In the genomic region with DNA sequence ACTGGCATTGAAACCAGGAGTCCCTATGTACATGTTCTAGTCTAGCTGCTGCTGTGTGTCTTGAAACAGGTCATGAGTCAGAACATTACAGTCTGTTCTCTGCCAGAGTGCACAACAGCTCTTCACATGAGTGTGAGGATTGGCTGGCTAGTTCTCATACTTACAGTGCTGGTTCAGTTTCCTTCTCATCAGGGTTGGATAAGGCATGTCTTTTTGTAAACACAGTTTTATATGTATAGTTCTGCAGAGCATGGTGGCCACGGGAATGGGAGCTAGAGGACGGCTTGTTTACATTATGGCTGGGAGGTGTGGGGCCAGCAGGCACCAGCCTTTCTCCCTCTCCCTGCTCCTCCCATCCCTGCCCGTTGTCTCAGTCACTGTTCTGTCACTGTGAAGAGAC, we compare ENCODE assay signal across 26 mouse cellular contexts. TPM values are rescaled to one million over a fixed set of nuclear protein-coding genes. Genes with fewer than 3 reads are reported as not detected.
DNase-seq lines count a peak whose midpoint lies in the region; ATAC-seq and TF ChIP-seq lines count a peak whose summit lies in the region.
"Had no signal": no experiment of that assay in that cellular context is flagged by ENCODE, and none has a peak within 500 bp of the region (broad histone marks: within the 10 kb centered on the region; RNA-seq: fewer than 3 reads in every experiment).

No protein-coding gene starts in this region.

- H3K27me3 ChIP-seq in liver, embryonic 15.5 days, result no peaks in the 10 kb centered on the region
- H3K27me3 ChIP-seq in CH12.LX (replicated peaks), result no peaks in the 10 kb centered on the region
- H3K27me3 ChIP-seq in intestine, embryonic 14.5 days (replicated peaks; ENCODE audit: control insufficient read depth, insufficient read depth, low read length), result no peaks in the 10 kb centered on the region
- H3K27me3 ChIP-seq: embryonic facial prominence, embryonic 15.5 days; heart, embryonic 12.5 days; midbrain, embryonic 15.5 days; neural tube, embryonic 12.5 days had no signal

- no peak for TF ChIP-seq RAD21 in CH12.LX (IDR thresholded peaks at IDR 0.05; ENCODE audit: low read depth, low read length)

- no peak for ATAC-seq in liver, embryonic 15.5 days (ENCODE audit: insufficient read depth)
- no peak for ATAC-seq in intestine, embryonic 14.5 days (replicated peaks; ENCODE audit: low FRiP score, low TSS enrichment, low read depth)
- ATAC-seq: forebrain, embryonic 14.5 days; hindbrain, postnatal 0 days; midbrain, embryonic 15.5 days had no signal

- H3K9me3 ChIP-seq in liver, embryonic 15.5 days (replicated peaks), result no peaks in the 10 kb centered on the region
- H3K9me3 ChIP-seq in CH12.LX (replicated peaks; ENCODE audit: low read length), result no peaks in the 10 kb centered on the region
- no peaks in the 10 kb centered on the region for H3K9me3 ChIP-seq in intestine, embryonic 14.5 days (ENCODE audit: control insufficient read depth, low read length)
- H3K9me3 ChIP-seq: embryonic facial prominence, embryonic 15.5 days; G1E; heart, embryonic 12.5 days; hindbrain, embryonic 10.5 days; limb, embryonic 10.5 days; midbrain, embryonic 15.5 days; neural tube, embryonic 12.5 days had no signal

- 0 out of 2 replicates have a peak overlapping the region, but pooled peaks have one; percentile 6 for H3K9ac ChIP-seq in liver, embryonic 15.5 days
- H3K9ac ChIP-seq in CH12.LX (ENCODE audit: insufficient read depth, low read depth), result no peak overlapping the region
- no peak overlapping the region for H3K9ac ChIP-seq in intestine, embryonic 14.5 days (ENCODE audit: low read length)
- H3K9ac ChIP-seq: embryonic facial prominence, embryonic 15.5 days; heart, embryonic 12.5 days; midbrain, embryonic 15.5 days; neural tube, embryonic 12.5 days had no signal

- TF ChIP-seq CTCF in CH12.LX (conservative IDR thresholded peaks at IDR 0.05 in 1 of 2, IDR thresholded peaks at IDR 0.05 in 1 of 2; ENCODE audit: low read depth in 2 of 2, low read length in 2 of 2), result no peak
- no peak for TF ChIP-seq CTCF in layer of hippocampus, adult 2 months (conservative IDR thresholded peaks at IDR 0.05)

- dilution Hi-C loops in CH12.LX (cut with MboI; ENCODE audit: extremely low pct_ligation_motif_present, extremely low pct_unique_long_range_greater_than_20kb, low sequenced_read_pairs), result no loop called here

- no peaks in the 10 kb centered on the region for H3K36me3 ChIP-seq in liver, embryonic 15.5 days (replicated peaks)
- H3K36me3 ChIP-seq in CH12.LX (replicated peaks in 1 of 2; ENCODE audit: control insufficient read depth in 1 of 2, insufficient read depth in 1 of 2, low read length in 1 of 2), result no peaks in the 10 kb centered on the region
- no peaks in the 10 kb centered on the region for H3K36me3 ChIP-seq in intestine, embryonic 14.5 days (ENCODE audit: control insufficient read depth, insufficient read depth, low read length)
- H3K36me3 ChIP-seq: embryonic facial prominence, embryonic 15.5 days; G1E; heart, embryonic 12.5 days; hindbrain, embryonic 10.5 days; limb, embryonic 10.5 days; midbrain, embryonic 15.5 days; neural tube, embryonic 12.5 days had no signal

- WGBS in liver, embryonic 15.5 days (ENCODE audit: insufficient replicate concordance), result 29% methylated on average over 3 of the region's 3 CpGs
- WGBS in intestine, embryonic 14.5 days, result 8% methylated on average over 3 of the region's 3 CpGs

- H3K4me3 ChIP-seq in liver, embryonic 15.5 days (replicated peaks), result no peak overlapping the region
- H3K4me3 ChIP-seq in CH12.LX (replicated peaks in 1 of 3; ENCODE audit: low read depth in 2 of 3, low read length in 2 of 3, poor library complexity in 1 of 3), result no peak overlapping the region
- H3K4me3 ChIP-seq in intestine, embryonic 14.5 days (ENCODE audit: low read depth, low read length), result no peak overlapping the region
- no peak overlapping the region for H3K4me3 ChIP-seq in layer of hippocampus, adult 2 months
- H3K4me3 ChIP-seq: embryonic facial prominence, embryonic 15.5 days; gastrocnemius, adult 2 months; heart, embryonic 12.5 days; hindbrain, embryonic 10.5 days; limb, embryonic 10.5 days; midbrain, embryonic 15.5 days; neural tube, embryonic 12.5 days had no signal

- H3K4me1 ChIP-seq in liver, embryonic 15.5 days (replicated peaks), result peaks cover 40% of the 10 kb centered on the region
- H3K4me1 ChIP-seq in CH12.LX (ENCODE audit: control insufficient read depth in 1 of 2, insufficient read depth in 2 of 2), result peaks cover 17 to 32% of the 10 kb centered on the region in 2 experiments
- H3K4me1 ChIP-seq in intestine, embryonic 14.5 days (replicated peaks; ENCODE audit: control insufficient read depth, insufficient read depth, low read length), result peaks cover 6% of the 10 kb centered on the region
- H3K4me1 ChIP-seq: embryonic facial prominence, embryonic 15.5 days; heart, embryonic 12.5 days; limb, embryonic 10.5 days; midbrain, embryonic 15.5 days; neural tube, embryonic 12.5 days had no signal

- in situ Hi-C loops in CH12.LX (cut with MboI; ENCODE audit: low pct_ligation_motif_present, low pct_unique_long_range_greater_than_20kb, low sequenced_read_pairs), result no loop called here

- no peaks in the 10 kb centered on the region for H3K79me2 ChIP-seq in CH12.LX (replicated peaks; ENCODE audit: control insufficient read depth, extremely low read depth, insufficient read depth, poor library complexity, severe bottlenecking)

- H3K27ac ChIP-seq in liver, embryonic 15.5 days (replicated peaks), result no peak overlapping the region
- H3K27ac ChIP-seq in CH12.LX (ENCODE audit: insufficient read depth, low read depth), result no peak overlapping the region
- peak overlapping the region; percentile 39; the same call in 1 of the 2 replicates for H3K27ac ChIP-seq in intestine, embryonic 14.5 days (ENCODE audit: low read depth)
- no peak overlapping the region for H3K27ac ChIP-seq in layer of hippocampus, adult 2 months
- H3K27ac ChIP-seq: embryonic facial prominence, embryonic 15.5 days; gastrocnemius, adult 2 months; hindbrain, embryonic 10.5 days; hindbrain, postnatal 0 days; limb, embryonic 10.5 days; midbrain, embryonic 15.5 days; neural tube, embryonic 12.5 days had no signal

- H3K4me2 ChIP-seq in liver, embryonic 15.5 days, result no peak overlapping the region
- H3K4me2 ChIP-seq in CH12.LX (ENCODE audit: insufficient read depth, low read depth, poor library complexity, severe bottlenecking), result no peak overlapping the region
- H3K4me2 ChIP-seq in intestine, embryonic 14.5 days (ENCODE audit: low read length), result no peak overlapping the region
- H3K4me2 ChIP-seq: embryonic facial prominence, embryonic 15.5 days; heart, embryonic 12.5 days; midbrain, embryonic 15.5 days; neural tube, embryonic 12.5 days had no signal

- DNase-seq in liver (no peak), CH12.LX (ENCODE audit: extremely low read depth) (no peak)
- DNase-seq in intestine, embryonic 14.5 days (ENCODE audit: low spot score), result no peak
- peak; percentile 47 for DNase-seq in lung, postnatal 36 days
- no peak for DNase-seq in layer of hippocampus, adult 2 months (ENCODE audit: low spot score in 2 of 2)
- DNase-seq in thymus, adult 18-20 months, result no peak
- no peak for DNase-seq in urinary bladder, postnatal 10 days (ENCODE audit: low spot score)
- DNase-seq: adrenal gland, postnatal 25 days; cerebellum, adult 9-10 months; gastrocnemius, adult 2 months; heart, postnatal 10 days; kidney, adult 2 months; kidney, postnatal 14 days; right cerebral cortex, postnatal 14 days; thymus, postnatal 36 days had no signal

- no peak for TF ChIP-seq POLR2A in CH12.LX (IDR thresholded peaks at IDR 0.05; ENCODE audit: low read depth, low read length)

- no peak for TF ChIP-seq EP300 in CH12.LX (IDR thresholded peaks at IDR 0.05; ENCODE audit: low read length)

TF ChIP-seq in CH12.LX, 34 proteins besides CTCF, POLR2A, EP300 and RAD21:
- TF ChIP-seq IRF4 (IDR thresholded peaks at IDR 0.05; ENCODE audit: low read depth, low read length) (peak; percentile 54; the same call in 1 of the 2 replicates), JUND (conservative IDR thresholded peaks at IDR 0.05; ENCODE audit: low read depth, low read length) (no peak)
TF ChIP-seq in CH12.LX: peak in this region for 1.

RNA-seq across cellular contexts. Expression of a gene that starts 17.3 kb away (rescaled TPM):
- polyA plus RNA-seq in liver, embryonic 15.5 days (2015; fragmentation: Nextera tagmentation; extraction: Ambion mirVana), result 87.0 and 94.4 TPM in 2 replicates
- total RNA-seq in CH12.LX (2012; rRNA removed), result 252 and 297 TPM in 2 replicates
- 204 and 243 TPM in 2 replicates for total RNA-seq in CH12.LX (2014; rRNA removed)
- polyA plus RNA-seq in CH12.LX (2012; ENCODE audit: insufficient read length, low read depth), result 258 and 286 TPM in 2 replicates
- polyA plus RNA-seq in intestine, embryonic 14.5 days (2014; fragmentation: Nextera tagmentation; extraction: Ambion mirVana), result 164 and 167 TPM in 2 replicates
- total RNA-seq in layer of hippocampus, adult 2 months (2021), result 100 to 1,000 TPM; 127 to 144 TPM

RNA-seq across cellular contexts. Expression of a gene that starts 17.9 kb away (rescaled TPM):
- 0.39 and 0.81 TPM in 2 replicates for polyA plus RNA-seq in liver, embryonic 15.5 days (2015; fragmentation: Nextera tagmentation; extraction: Ambion mirVana)
- total RNA-seq in CH12.LX (2012; rRNA removed) (2.3 and 2.5 TPM in 2 replicates), CH12.LX (2014; rRNA removed) (0.97 and 1.3 TPM in 2 replicates)
- 2.5 and 3.2 TPM in 2 replicates for polyA plus RNA-seq in CH12.LX (2012; ENCODE audit: insufficient read length, low read depth)
- polyA plus RNA-seq in intestine, embryonic 14.5 days (2014; fragmentation: Nextera tagmentation; extraction: Ambion mirVana), result 1.8 and 2.7 TPM in 2 replicates
- 1 to 10 TPM; 7.7 to 8.6 TPM for total RNA-seq in layer of hippocampus, adult 2 months (2021)
- total RNA-seq: liver, adult 2 months had no signal

RNA-seq across cellular contexts. Expression of a gene that starts 33.7 kb away (rescaled TPM):
- not detected in 2 replicates for polyA plus RNA-seq in liver, embryonic 15.5 days (2015; fragmentation: Nextera tagmentation; extraction: Ambion mirVana)
- total RNA-seq in CH12.LX (2012; rRNA removed) (0.04 TPM in 1 of 2 replicates, not detected in the other), CH12.LX (2014; rRNA removed) (not detected in 2 replicates)
- 0.08 TPM in 1 of 2 replicates, not detected in the other for polyA plus RNA-seq in CH12.LX (2012; ENCODE audit: insufficient read length, low read depth)
- 0.07 and 0.16 TPM in 2 replicates for polyA plus RNA-seq in intestine, embryonic 14.5 days (2014; fragmentation: Nextera tagmentation; extraction: Ambion mirVana)
- total RNA-seq in layer of hippocampus, adult 2 months (2021), result not detected
- total RNA-seq: adrenal gland, postnatal 25 days; G1E; gastrocnemius, adult 2 months; heart, postnatal 10 days; hindbrain, postnatal 0 days; liver, adult 2 months had no signal
- polyA plus RNA-seq: embryonic facial prominence, embryonic 15.5 days; forebrain, embryonic 14.5 days; G1E; hindbrain, postnatal 0 days; kidney, adult 2 months; limb, embryonic 10.5 days; liver, adult 2 months; neural tube, embryonic 12.5 days had no signal
